8 mouse cellular contexts compared by ENCODE assay signal in genomic region chr9:37527396-37528224, GRCm38 (mm10). TPM values are rescaled to one million over a fixed set of nuclear protein-coding genes. Genes with fewer than 3 reads are reported as not detected.
A peak's percentile ranks its signal among the peaks of the same experiment; 100 is the strongest.
DNase-seq lines count a peak whose midpoint lies in the region; ATAC-seq and TF ChIP-seq lines count a peak whose summit lies in the region.

Esam (plus strand) TSS chr9:37528078.

- H3K27ac ChIP-seq in forebrain, embryonic 14.5 days (ENCODE audit: low read depth, low read length): no peak within 1 kb of the TSS
- H3K27ac ChIP-seq in lung, postnatal 0 days (ENCODE audit: low read length): peak within 1 kb of the TSS; percentile 94
- H3K27ac ChIP-seq in stomach, embryonic 15.5 days: peak within 1 kb of the TSS; percentile 21

- peaks cover 43% of the 10 kb centered on the region for H3K27me3 ChIP-seq in forebrain, embryonic 14.5 days (replicated peaks; ENCODE audit: control insufficient read depth, insufficient read depth, low read length)
- no peaks in the 10 kb centered on the region for H3K27me3 ChIP-seq in lung, postnatal 0 days (replicated peaks; ENCODE audit: insufficient read depth, low read length)
- peaks cover 30% of the 10 kb centered on the region for H3K27me3 ChIP-seq in stomach, embryonic 15.5 days (replicated peaks)

- TF ChIP-seq CTCF in lung, postnatal 0 days (IDR thresholded peaks at IDR 0.05): peak; percentile 31

- no peak for ATAC-seq in forebrain, embryonic 14.5 days
- peak; percentile 66 for ATAC-seq in lung, postnatal 0 days
- ATAC-seq in stomach, embryonic 15.5 days (ENCODE audit: insufficient read depth, low FRiP score, low read depth): no peak

- H3K4me1 ChIP-seq in forebrain, embryonic 14.5 days (ENCODE audit: control insufficient read depth, insufficient read depth, low read length): peaks cover 4% of the 10 kb centered on the region; the same call in 1 of the 2 replicates
- peaks cover 8% of the 10 kb centered on the region for H3K4me1 ChIP-seq in lung, postnatal 0 days (ENCODE audit: insufficient read depth, low read depth, low read length)
- peaks cover 27% of the 10 kb centered on the region for H3K4me1 ChIP-seq in stomach, embryonic 15.5 days

- DNase-seq in B cell, adult 2 months: peak; percentile 18 to 29
- peak; percentile 86 for DNase-seq in adrenal gland, adult 2 months
- DNase-seq in forebrain, embryonic 14.5 days (ENCODE audit: low spot score): no peak
- DNase-seq in heart, postnatal 36 days: peak; percentile 82
- DNase-seq in layer of hippocampus, postnatal 10 days (ENCODE audit: low spot score in 2 of 2): no peak
- DNase-seq in lung, postnatal 0 days (ENCODE audit: low spot score): peak; percentile 90
- DNase-seq in thymus, adult 18-20 months: no peak

- intact Hi-C loops in heart, postnatal 36 days (cut with DNase I): loop anchor here (1.0 to 5.0 kb wide), 3 partner anchors 39 to 86 kb away; partner anchors contain the start of genes Msantd2 and Spa17

- H3K9ac ChIP-seq in forebrain, embryonic 14.5 days (ENCODE audit: low read length): 0 out of 2 replicates have a peak within 1 kb of the TSS, but pooled peaks have one; percentile 13
- H3K9ac ChIP-seq in lung, postnatal 0 days (replicated peaks; ENCODE audit: low read depth): peak within 1 kb of the TSS; percentile 47
- H3K9ac ChIP-seq in stomach, embryonic 15.5 days: no peak within 1 kb of the TSS

- peak within 1 kb of the TSS; percentile 2; the same call in 1 of the 2 replicates for H3K4me3 ChIP-seq in forebrain, embryonic 14.5 days (ENCODE audit: low read depth, low read length)
- peak within 1 kb of the TSS; percentile 51 for H3K4me3 ChIP-seq in lung, postnatal 0 days (ENCODE audit: low read depth, low read length)
- peak within 1 kb of the TSS; percentile 25 for H3K4me3 ChIP-seq in stomach, embryonic 15.5 days (replicated peaks)

- no peak for TF ChIP-seq EP300 in lung, postnatal 0 days (IDR thresholded peaks at IDR 0.05)

- H3K9me3 ChIP-seq in forebrain, embryonic 14.5 days (replicated peaks; ENCODE audit: control insufficient read depth, low read length): no peaks in the 10 kb centered on the region
- H3K9me3 ChIP-seq in lung, postnatal 0 days (ENCODE audit: low read length): no peaks in the 10 kb centered on the region
- no peaks in the 10 kb centered on the region for H3K9me3 ChIP-seq in stomach, embryonic 15.5 days

- 8% methylated on average over 41 of the region's 41 CpGs for WGBS in forebrain, embryonic 14.5 days
- 14% methylated on average over 38 of the region's 41 CpGs for WGBS in lung, postnatal 0 days
- 15% methylated on average over 41 of the region's 41 CpGs for WGBS in stomach, embryonic 15.5 days

- no peak within 1 kb of the TSS for H3K4me2 ChIP-seq in forebrain, embryonic 14.5 days (ENCODE audit: low read length)
- H3K4me2 ChIP-seq in lung, postnatal 0 days (replicated peaks; ENCODE audit: low read depth, low read length): peak within 1 kb of the TSS; percentile 70
- H3K4me2 ChIP-seq in stomach, embryonic 15.5 days: peak within 1 kb of the TSS; percentile 40

- peaks cover 19% of the 10 kb centered on the region for H3K36me3 ChIP-seq in forebrain, embryonic 14.5 days (ENCODE audit: control insufficient read depth, insufficient read depth, low read length)
- H3K36me3 ChIP-seq in lung, postnatal 0 days (ENCODE audit: insufficient read depth, low read length): no peaks in the 10 kb centered on the region
- H3K36me3 ChIP-seq in stomach, embryonic 15.5 days: peaks cover 18% of the 10 kb centered on the region; the same call in 1 of the 2 replicates

RNA-seq across cellular contexts. Expression of gene Esam, which starts in this region (rescaled TPM):
- total RNA-seq in adrenal gland, adult 2 months (2021): 10 to 100 TPM; 23.5 to 42.4 TPM
- polyA plus RNA-seq in adrenal gland, adult 2 months (2012; rRNA removed): 49.2 and 59.1 TPM in 2 replicates
- polyA plus RNA-seq in forebrain, embryonic 14.5 days (2014; fragmentation: Nextera tagmentation; extraction: Ambion mirVana): 32.9 and 44.0 TPM in 2 replicates
- total RNA-seq in heart, postnatal 36 days (2021): 10 to 100 TPM; 66.9 to 79.2 TPM
- 10 to 100 TPM; 30.3 to 31.5 TPM for total RNA-seq in layer of hippocampus, postnatal 10 days (2021)
- 256 and 260 TPM in 2 replicates for polyA plus RNA-seq in lung, postnatal 0 days (2015; fragmentation: Nextera tagmentation; extraction: Ambion mirVana)
- 55.3 and 56.1 TPM in 2 replicates for polyA plus RNA-seq in stomach, embryonic 15.5 days (2015; fragmentation: Nextera tagmentation; extraction: Ambion mirVana)

Comparison
In these comparisons a context has a peak if more than half of its experiments do, and no peak if none do; other contexts are left out.
1. DNase-seq: peak in B cell, adult 2 months (2 of 2), adrenal gland, adult 2 months (single experiment), heart, postnatal 36 days (2 of 2) and lung, postnatal 0 days (single experiment); none in forebrain, embryonic 14.5 days (single experiment), layer of hippocampus, postnatal 10 days (0 of 2) and thymus, adult 18-20 months (0 of 2).
2. Peak in every context shown above with its lines, with median percentiles within 50 percentile points of each other: H3K4me3 ChIP-seq.